Mouse (Mus musculus): ENCODE results near the gene Ech1. TPM values are rescaled to one million over a fixed set of nuclear protein-coding genes. Genes with fewer than 3 reads are reported as not detected.

Ech1 gene
- total and polyA plus RNA-seq, 3 experiments, result 74.7 to 99.5 TPM; not detected in 1

DNA sequence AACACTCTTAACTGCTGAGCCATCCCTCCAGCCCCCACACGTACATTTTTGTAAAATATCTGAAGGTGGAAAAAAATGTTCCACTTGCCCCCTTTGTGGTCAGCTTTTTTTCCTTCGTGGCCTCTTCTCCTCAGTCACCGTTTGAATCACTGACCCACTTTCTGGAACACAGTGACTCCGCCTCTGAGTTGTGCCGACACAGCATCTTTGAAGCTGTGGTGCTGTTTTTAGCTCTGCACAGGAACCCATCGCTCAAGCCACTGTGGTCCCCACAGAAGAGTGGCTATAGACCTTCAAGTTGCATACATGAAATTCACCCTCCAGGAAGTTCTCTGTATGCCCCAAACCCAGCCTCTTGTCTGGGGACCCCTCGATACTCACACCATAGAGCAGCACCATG is 44.2 kb upstream of the Ech1 start:
- TF ChIP-seq TAL1 (IDR thresholded peaks at IDR 0.05; ENCODE audit: low read length) (no peak), ZKSCAN1 (IDR thresholded peaks at IDR 0.05; ENCODE audit: low read depth, low read length) (no peak), POLR2A (IDR thresholded peaks at IDR 0.05; ENCODE audit: control insufficient read depth in 1 of 2, insufficient read depth in 1 of 2, low read depth in 1 of 2, low read length in 2 of 2, poor library complexity in 1 of 2) (no peak), NRF1 (IDR thresholded peaks at IDR 0.05; ENCODE audit: insufficient read depth, low read depth, low read length, poor library complexity, severe bottlenecking) (no peak), ZC3H11A (IDR thresholded peaks at IDR 0.05; ENCODE audit: low read depth, low read length) (no peak)
- Histone ChIP-seq H3K9ac (ENCODE audit: control insufficient read depth, low read depth, low read length, poor library complexity, severe bottlenecking) (no peak overlapping the region), H3K79me2 (ENCODE audit: control insufficient read depth, insufficient read depth, low read length, poor library complexity) (no peaks in the 10 kb centered on the region), H3K4me3 (ENCODE audit: control insufficient read depth in 1 of 2, insufficient read depth in 1 of 2, low read depth in 2 of 2, low read length in 2 of 2) (no peak overlapping the region), H3K36me3 (ENCODE audit: control insufficient read depth in 1 of 2, insufficient read depth in 2 of 2, low read length in 2 of 2) (peaks cover 0 to 2% of the 10 kb centered on the region in 2 experiments; a peak in 2 of 4 replicates), H3K4me1 (ENCODE audit: control insufficient read depth in 1 of 2, insufficient read depth in 2 of 2, low read length in 2 of 2) (peaks cover 0 to 4% of the 10 kb centered on the region in 2 experiments; a peak in 2 of 4 replicates), H3K27ac (ENCODE audit: control insufficient read depth, low read depth, low read length) (no peak overlapping the region), H3K27me3 (ENCODE audit: control insufficient read depth in 1 of 2, insufficient read depth in 2 of 2, low read length in 2 of 2) (no peaks in the 10 kb centered on the region), H3K9me3 (replicated peaks; ENCODE audit: insufficient read depth, low read length) (no peaks in the 10 kb centered on the region)
- DNase-seq (ENCODE audit: low read depth, low spot score), result no peak

DNA sequence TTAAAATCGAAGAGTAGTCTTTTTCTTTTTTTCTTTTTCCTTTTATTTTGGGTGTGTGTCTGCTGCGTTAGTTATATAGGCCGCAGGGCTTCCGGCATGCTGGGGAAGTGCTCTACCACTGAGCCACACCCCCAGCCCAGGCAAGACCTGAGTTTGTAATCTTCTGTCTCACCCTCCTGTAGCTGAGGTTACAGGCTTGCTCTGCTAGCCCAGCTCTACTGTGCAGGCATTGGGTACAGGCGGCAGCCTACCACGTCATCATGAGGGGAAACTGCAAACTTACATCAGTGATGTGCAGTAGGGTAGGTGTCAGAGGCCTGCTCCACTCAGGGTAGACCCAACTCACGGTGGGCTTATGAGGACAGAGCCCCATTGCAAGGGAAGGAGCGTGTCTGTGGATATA is 43.8 kb upstream of the Ech1 start:
- no peak for DNase-seq (ENCODE audit: low read depth, low spot score)
- no peaks in the 10 kb centered on the region for H3K27me3 ChIP-seq (ENCODE audit: control insufficient read depth in 1 of 2, insufficient read depth in 2 of 2, low read length in 2 of 2)
- no peak overlapping the region for H3K27ac ChIP-seq (ENCODE audit: control insufficient read depth, low read depth, low read length)
- H3K36me3 ChIP-seq (ENCODE audit: control insufficient read depth in 1 of 2, insufficient read depth in 2 of 2, low read length in 2 of 2), result peaks cover 0 to 2% of the 10 kb centered on the region in 2 experiments; a peak in 2 of 4 replicates
- H3K9me3 ChIP-seq (replicated peaks; ENCODE audit: insufficient read depth, low read length), result no peaks in the 10 kb centered on the region
- H3K9ac ChIP-seq (ENCODE audit: control insufficient read depth, low read depth, low read length, poor library complexity, severe bottlenecking), result no peak overlapping the region
- H3K4me1 ChIP-seq (ENCODE audit: control insufficient read depth in 1 of 2, insufficient read depth in 2 of 2, low read length in 2 of 2), result peaks cover 0 to 4% of the 10 kb centered on the region in 2 experiments; a peak in 2 of 4 replicates
- TF ChIP-seq MAZ (IDR thresholded peaks at IDR 0.05; ENCODE audit: low read depth, low read length) (no peak), MYB (IDR thresholded peaks at IDR 0.05; ENCODE audit: low read depth, low read length) (no peak), GATA1 (IDR thresholded peaks at IDR 0.05; ENCODE audit: low read depth, low read length) (no peak), HCFC1 (IDR thresholded peaks at IDR 0.05; ENCODE audit: low read depth, low read length) (no peak), MYC (IDR thresholded peaks at IDR 0.05; ENCODE audit: low read depth, low read length) (no peak), EP300 (IDR thresholded peaks at IDR 0.05; ENCODE audit: low read depth in 1 of 2, low read length in 2 of 2) (no peak), MEF2A (IDR thresholded peaks at IDR 0.05; ENCODE audit: extremely low read depth, insufficient replicate concordance, low read depth, low read length, poor library complexity, severe bottlenecking) (no peak), ZNF384 (IDR thresholded peaks at IDR 0.05; ENCODE audit: low read depth, low read length) (no peak), POLR2AphosphoS2 (IDR thresholded peaks at IDR 0.05; ENCODE audit: low read length) (no peak), MAX (IDR thresholded peaks at IDR 0.05; ENCODE audit: low read length) (no peak), MAFK (IDR thresholded peaks at IDR 0.05; ENCODE audit: borderline replicate concordance, low read depth, low read length) (no peak), POLR2A (IDR thresholded peaks at IDR 0.05; ENCODE audit: control insufficient read depth in 1 of 2, insufficient read depth in 1 of 2, low read depth in 1 of 2, low read length in 2 of 2, poor library complexity in 1 of 2) (no peak), E2F4 (IDR thresholded peaks at IDR 0.05; ENCODE audit: borderline replicate concordance, low read depth, low read length) (no peak), BHLHE40 (IDR thresholded peaks at IDR 0.05; ENCODE audit: borderline replicate concordance, low read depth, low read length) (no peak), SIN3A (IDR thresholded peaks at IDR 0.05; ENCODE audit: low read length) (no peak), KAT2A (conservative IDR thresholded peaks at IDR 0.05; ENCODE audit: low read depth, low read length) (no peak), USF2 (IDR thresholded peaks at IDR 0.05; ENCODE audit: borderline replicate concordance in 1 of 2, insufficient read depth in 1 of 2, low read depth in 1 of 2, low read length in 2 of 2) (no peak), MXI1 (IDR thresholded peaks at IDR 0.05; ENCODE audit: low read depth, low read length) (no peak), ZC3H11A (IDR thresholded peaks at IDR 0.05; ENCODE audit: low read depth, low read length) (no peak), CHD1 (IDR thresholded peaks at IDR 0.05; ENCODE audit: low read depth, low read length) (no peak)
- no peak overlapping the region for H3K4me3 ChIP-seq (ENCODE audit: control insufficient read depth in 1 of 2, insufficient read depth in 1 of 2, low read depth in 2 of 2, low read length in 2 of 2)
- H3K79me2 ChIP-seq (ENCODE audit: control insufficient read depth, insufficient read depth, low read length, poor library complexity), result no peaks in the 10 kb centered on the region
